In genomic region chr7:19012025-19012621, GRCm38 (mm10) we compare ENCODE assay signal across 8 mouse cellular contexts. TPM values are rescaled to one million over a fixed set of nuclear protein-coding genes. Genes with fewer than 3 reads are reported as not detected.
DNase-seq lines count a peak whose midpoint lies in the region; ATAC-seq lines count a peak whose summit lies in the region.

No protein-coding gene starts in this region.

- peak overlapping the region; percentile 66 for H3K27ac ChIP-seq in embryonic facial prominence, embryonic 12.5 days
- H3K27ac ChIP-seq in liver, embryonic 12.5 days, result peak overlapping the region; percentile 57
- 0 out of 2 replicates have a peak overlapping the region, but pooled peaks have one; percentile 1 for H3K27ac ChIP-seq in neural tube, embryonic 12.5 days

- H3K4me2 ChIP-seq in embryonic facial prominence, embryonic 12.5 days (replicated peaks), result peak overlapping the region; percentile 66
- peak overlapping the region; percentile 71 for H3K4me2 ChIP-seq in liver, embryonic 12.5 days
- H3K4me2 ChIP-seq in neural tube, embryonic 12.5 days (replicated peaks), result peak overlapping the region; percentile 62

- H3K36me3 ChIP-seq in embryonic facial prominence, embryonic 12.5 days, result peaks cover 10% of the 10 kb centered on the region
- H3K36me3 ChIP-seq in liver, embryonic 12.5 days, result peaks cover 8% of the 10 kb centered on the region; the same call in 1 of the 2 replicates
- H3K36me3 ChIP-seq in neural tube, embryonic 12.5 days, result peaks cover 7% of the 10 kb centered on the region

- no peak for ATAC-seq in embryonic facial prominence, embryonic 12.5 days (ENCODE audit: insufficient number of reproducible peaks, insufficient read depth, low FRiP score, low TSS enrichment)
- peak; percentile 54 to 60 for ATAC-seq in hematopoietic stem cell, adult 5-6 weeks (replicated peaks in 1 of 2; ENCODE audit: insufficient read depth in 1 of 2, low FRiP score in 2 of 2, low TSS enrichment in 1 of 2, low read depth in 1 of 2, poor library complexity in 2 of 2, severe bottlenecking in 2 of 2)
- ATAC-seq in liver, embryonic 12.5 days, result peak; percentile 9; the same call in 1 of the 2 replicates
- no peak for ATAC-seq in neural tube, embryonic 12.5 days (ENCODE audit: low FRiP score, low read depth)
- ATAC-seq in activated CD4-positive, CD25-positive, alpha-beta regulatory T cell, adult 4 months, result no peak

- H3K9ac ChIP-seq in embryonic facial prominence, embryonic 12.5 days, result peak overlapping the region; percentile 57
- H3K9ac ChIP-seq in liver, embryonic 12.5 days, result peak overlapping the region; percentile 67
- peak overlapping the region; percentile 53 for H3K9ac ChIP-seq in neural tube, embryonic 12.5 days

- DNase-seq in kidney, adult 18-20 months, result peak; percentile 55
- no peak for DNase-seq in kidney, adult 11 months
- DNase-seq in right cerebral cortex, postnatal 10 days (ENCODE audit: low spot score in 2 of 2), result no peak

- 1% methylated on average over 26 of the region's 31 CpGs for WGBS in embryonic facial prominence, embryonic 12.5 days
- 2% methylated on average over 31 of the region's 31 CpGs for WGBS in liver, embryonic 12.5 days (ENCODE audit: insufficient replicate concordance)
- 6% methylated on average over 25 of the region's 31 CpGs for WGBS in neural tube, embryonic 12.5 days

- H3K9me3 ChIP-seq in embryonic facial prominence, embryonic 12.5 days, result no peaks in the 10 kb centered on the region
- no peaks in the 10 kb centered on the region for H3K9me3 ChIP-seq in liver, embryonic 12.5 days (replicated peaks)
- H3K9me3 ChIP-seq in neural tube, embryonic 12.5 days, result no peaks in the 10 kb centered on the region

- peaks cover 20% of the 10 kb centered on the region for H3K4me1 ChIP-seq in embryonic facial prominence, embryonic 12.5 days
- peaks cover 38% of the 10 kb centered on the region for H3K4me1 ChIP-seq in liver, embryonic 12.5 days
- H3K4me1 ChIP-seq in neural tube, embryonic 12.5 days, result peaks cover 14% of the 10 kb centered on the region

- no peaks in the 10 kb centered on the region for H3K27me3 ChIP-seq in embryonic facial prominence, embryonic 12.5 days
- peaks cover 32% of the 10 kb centered on the region for H3K27me3 ChIP-seq in liver, embryonic 12.5 days (replicated peaks)
- no peaks in the 10 kb centered on the region for H3K27me3 ChIP-seq in neural tube, embryonic 12.5 days (replicated peaks)

- H3K4me3 ChIP-seq in embryonic facial prominence, embryonic 12.5 days, result peak overlapping the region; percentile 30
- H3K4me3 ChIP-seq in liver, embryonic 12.5 days, result peak overlapping the region; percentile 44
- H3K4me3 ChIP-seq in neural tube, embryonic 12.5 days, result peak overlapping the region; percentile 24

RNA-seq across cellular contexts. Expression of gene Irf2bp1, which starts 8.3 kb away (rescaled TPM):
- 47.1 and 48.6 TPM in 2 replicates for polyA plus RNA-seq in embryonic facial prominence, embryonic 12.5 days (2016; fragmentation: Nextera tagmentation; extraction: Ambion mirVana)
- total RNA-seq in hematopoietic stem cell, adult 5-6 weeks (2017), result 13.1 and 16.8 TPM in 2 replicates
- polyA plus RNA-seq in liver, embryonic 12.5 days (2016; fragmentation: Nextera tagmentation; extraction: Ambion mirVana), result 20.1 and 22.3 TPM in 2 replicates
- 41.6 and 45.2 TPM in 2 replicates for polyA plus RNA-seq in neural tube, embryonic 12.5 days (2016; fragmentation: Nextera tagmentation; extraction: Ambion mirVana)
- polyA plus RNA-seq in activated CD4-positive, CD25-positive, alpha-beta regulatory T cell, adult 4 months (2017; shearing (Covaris generic)), result 1 to 10 TPM; 2.0 to 3.0 TPM

RNA-seq across cellular contexts. Expression of gene Foxa3, which starts 11.2 kb away (rescaled TPM):
- polyA plus RNA-seq in embryonic facial prominence, embryonic 12.5 days (2016; fragmentation: Nextera tagmentation; extraction: Ambion mirVana), result 0.13 and 0.18 TPM in 2 replicates
- 2.7 and 3.3 TPM in 2 replicates for total RNA-seq in hematopoietic stem cell, adult 5-6 weeks (2017)
- polyA plus RNA-seq in liver, embryonic 12.5 days (2016; fragmentation: Nextera tagmentation; extraction: Ambion mirVana), result 25.3 and 26.6 TPM in 2 replicates
- polyA plus RNA-seq in neural tube, embryonic 12.5 days (2016; fragmentation: Nextera tagmentation; extraction: Ambion mirVana), result 0.09 and 0.19 TPM in 2 replicates
- polyA plus RNA-seq in activated CD4-positive, CD25-positive, alpha-beta regulatory T cell, adult 4 months (2017; shearing (Covaris generic)), result under 1 TPM in 1 of 2 experiments, not detected in 1; 0.16 TPM

RNA-seq across cellular contexts. Expression of gene Sympk, which starts 12.1 kb away (rescaled TPM):
- 51.8 and 56.5 TPM in 2 replicates for polyA plus RNA-seq in embryonic facial prominence, embryonic 12.5 days (2016; fragmentation: Nextera tagmentation; extraction: Ambion mirVana)
- total RNA-seq in hematopoietic stem cell, adult 5-6 weeks (2017), result 41.0 and 42.4 TPM in 2 replicates
- polyA plus RNA-seq in liver, embryonic 12.5 days (2016; fragmentation: Nextera tagmentation; extraction: Ambion mirVana), result 30.3 and 33.3 TPM in 2 replicates
- polyA plus RNA-seq in neural tube, embryonic 12.5 days (2016; fragmentation: Nextera tagmentation; extraction: Ambion mirVana), result 46.9 and 47.3 TPM in 2 replicates
- polyA plus RNA-seq in activated CD4-positive, CD25-positive, alpha-beta regulatory T cell, adult 4 months (2017; shearing (Covaris generic)), result 10 to 100 TPM in 1 of 2 experiments, 1 to 10 TPM in 1; 10.0 to 10.3 TPM

RNA-seq across cellular contexts. Expression of gene Mypop, which starts 21.1 kb away (rescaled TPM):
- 7.7 and 9.8 TPM in 2 replicates for polyA plus RNA-seq in embryonic facial prominence, embryonic 12.5 days (2016; fragmentation: Nextera tagmentation; extraction: Ambion mirVana)
- 0.10 and 0.69 TPM in 2 replicates for total RNA-seq in hematopoietic stem cell, adult 5-6 weeks (2017)
- polyA plus RNA-seq in liver, embryonic 12.5 days (2016; fragmentation: Nextera tagmentation; extraction: Ambion mirVana), result 1.3 and 1.7 TPM in 2 replicates
- 6.1 and 7.0 TPM in 2 replicates for polyA plus RNA-seq in neural tube, embryonic 12.5 days (2016; fragmentation: Nextera tagmentation; extraction: Ambion mirVana)
- 1 to 10 TPM; 2.2 to 2.8 TPM for polyA plus RNA-seq in activated CD4-positive, CD25-positive, alpha-beta regulatory T cell, adult 4 months (2017; shearing (Covaris generic))

RNA-seq across cellular contexts. Expression of gene Nanos2, which starts 24.9 kb away (rescaled TPM):
- not detected in 2 replicates for polyA plus RNA-seq in embryonic facial prominence, embryonic 12.5 days (2016; fragmentation: Nextera tagmentation; extraction: Ambion mirVana)
- total RNA-seq in hematopoietic stem cell, adult 5-6 weeks (2017), result not detected in 2 replicates
- not detected in 2 replicates for polyA plus RNA-seq in liver, embryonic 12.5 days (2016; fragmentation: Nextera tagmentation; extraction: Ambion mirVana)
- 0.24 and 0.72 TPM in 2 replicates for polyA plus RNA-seq in neural tube, embryonic 12.5 days (2016; fragmentation: Nextera tagmentation; extraction: Ambion mirVana)
- polyA plus RNA-seq in activated CD4-positive, CD25-positive, alpha-beta regulatory T cell, adult 4 months (2017; shearing (Covaris generic)), result under 1 TPM in 1 of 2 experiments, not detected in 1; 0.31 TPM

Comparison
In these comparisons a context has a peak if more than half of its experiments do, and no peak if none do; other contexts are left out.
1. ATAC-seq: peak in hematopoietic stem cell, adult 5-6 weeks (2 of 2) and liver, embryonic 12.5 days (single experiment); none in embryonic facial prominence, embryonic 12.5 days (single experiment), neural tube, embryonic 12.5 days (single experiment) and activated CD4-positive, CD25-positive, alpha-beta regulatory T cell, adult 4 months (single experiment).
2. H3K27ac ChIP-seq: peak in every context shown above with its lines; median percentile 66 in embryonic facial prominence, embryonic 12.5 days; 57 in liver, embryonic 12.5 days; 1 in neural tube, embryonic 12.5 days.
3. RNA of gene Foxa3, which starts 11.2 kb away (polyA plus RNA-seq): 25.3 to 26.6 TPM in liver, embryonic 12.5 days; 0.16 TPM in activated CD4-positive, CD25-positive, alpha-beta regulatory T cell, adult 4 months, 0.13 to 0.18 TPM in embryonic facial prominence, embryonic 12.5 days and 0.09 to 0.19 TPM in neural tube, embryonic 12.5 days; every median in the first group is over 10 times any median in the second.
4. Peak in every context shown above with its lines, with median percentiles within 50 percentile points of each other: H3K4me2 ChIP-seq, H3K4me3 ChIP-seq and H3K9ac ChIP-seq.